Mouse (Mus musculus): ENCODE data around the gene Dync1i1.

GRCm38 (mm10) chr6:5819674-5820073 is 94.2 kb downstream of the Dync1i1 start:
- TF ChIP-seq CTCF (IDR thresholded peaks at IDR 0.05; ENCODE audit: borderline replicate concordance, insufficient read depth, low read depth, low read length) (no peak), POLR2A (IDR thresholded peaks at IDR 0.05; ENCODE audit: borderline replicate concordance, insufficient read depth, low read length) (no peak)

All from cerebellum, adult 2 months (tissue).